Mouse (Mus musculus): Measurements from ENCODE around the gene E130308A19Rik.
A peak's percentile ranks its signal among the peaks of the same experiment; 100 is the strongest.

The E130308A19Rik gene

GRCm38 (mm10) chr4:59727878-59728261, 101.9 kb downstream of the E130308A19Rik start:
- DNase-seq (ENCODE audit: low spot score) = no peak

GRCm38 (mm10) chr4:59728839-59729238, 102.8 kb downstream of the E130308A19Rik start:
- DNase-seq (ENCODE audit: low spot score) = no peak

- DNase-seq (ENCODE audit: low spot score) = no peak
Observed at GRCm38 (mm10) chr4:59731544-59731943, 105.5 kb downstream of the E130308A19Rik start.

- no peak for DNase-seq (ENCODE audit: low spot score)
Observed at GRCm38 (mm10) chr4:59739321-59739720, 113.3 kb downstream of the E130308A19Rik start.

GRCm38 (mm10) chr4:59739882-59740281, 113.9 kb downstream of the E130308A19Rik start:
- no peak for DNase-seq (ENCODE audit: low spot score)

- DNase-seq (ENCODE audit: low spot score) = no peak
Observed at GRCm38 (mm10) chr4:59753491-59754140, 127.6 kb downstream of the E130308A19Rik start.

GRCm38 (mm10) chr4:59756332-59757082, 130.5 kb downstream of the E130308A19Rik start:
- DNase-seq (ENCODE audit: low spot score) = no peak

GRCm38 (mm10) chr4:59757452-59758435, 131.7 kb downstream of the E130308A19Rik start:
- DNase-seq (ENCODE audit: low spot score) = no peak

GRCm38 (mm10) chr4:59760016-59760415, 134.0 kb downstream of the E130308A19Rik start:
- no peak for DNase-seq (ENCODE audit: low spot score)

- DNase-seq (ENCODE audit: low spot score) = no peak
Observed at GRCm38 (mm10) chr4:59760636-59761364, 134.8 kb downstream of the E130308A19Rik start.

- no peak for DNase-seq (ENCODE audit: low spot score)
Observed at GRCm38 (mm10) chr4:59761365-59761729, 135.3 kb downstream of the E130308A19Rik start.

GRCm38 (mm10) chr4:59764950-59765349, 138.9 kb downstream of the E130308A19Rik start:
- DNase-seq (ENCODE audit: low spot score) = no peak

- no peak for DNase-seq (ENCODE audit: low spot score)
Observed at GRCm38 (mm10) chr4:59765385-59766005, 139.5 kb downstream of the E130308A19Rik start.

GRCm38 (mm10) chr4:59767717-59768116, 141.7 kb downstream of the E130308A19Rik start:
- no peak for DNase-seq (ENCODE audit: low spot score)

GRCm38 (mm10) chr4:59772171-59772879, 146.3 kb downstream of the E130308A19Rik start:
- no peak for DNase-seq (ENCODE audit: low spot score)

GRCm38 (mm10) chr4:59777828-59778227, 151.8 kb downstream of the E130308A19Rik start:
- no peak for DNase-seq (ENCODE audit: low spot score)

GRCm38 (mm10) chr4:59780568-59780967, 154.6 kb downstream of the E130308A19Rik start:
- DNase-seq (ENCODE audit: low spot score) = no peak

- no peak for DNase-seq (ENCODE audit: low spot score)
Observed at GRCm38 (mm10) chr4:59782853-59783684, 157.1 kb downstream of the E130308A19Rik start.

GRCm38 (mm10) chr4:59783685-59784279, 157.8 kb downstream of the E130308A19Rik start:
- DNase-seq (ENCODE audit: low spot score) = peak; percentile 91

Measured in spleen, adult 12 weeks (tissue).